Mouse (Mus musculus) gastrocnemius, postnatal 4 days (tissue): ENCODE measurements at regions not wholly inside any gene's neighbourhood (a gene's known extent, or its start where the extent isn't known, plus 50 kb on each side); places are given as distances from the start of the nearest gene placed in this dataset.

Experiments
- DNase-seq, 2 experiments: peaks; one replicate each; pipeline ENCODE4 v3.0.0; 2021 to 2022; ENCODE audit warnings: low spot score in 2 of 2, mixed read lengths in 2 of 2

DNA sequence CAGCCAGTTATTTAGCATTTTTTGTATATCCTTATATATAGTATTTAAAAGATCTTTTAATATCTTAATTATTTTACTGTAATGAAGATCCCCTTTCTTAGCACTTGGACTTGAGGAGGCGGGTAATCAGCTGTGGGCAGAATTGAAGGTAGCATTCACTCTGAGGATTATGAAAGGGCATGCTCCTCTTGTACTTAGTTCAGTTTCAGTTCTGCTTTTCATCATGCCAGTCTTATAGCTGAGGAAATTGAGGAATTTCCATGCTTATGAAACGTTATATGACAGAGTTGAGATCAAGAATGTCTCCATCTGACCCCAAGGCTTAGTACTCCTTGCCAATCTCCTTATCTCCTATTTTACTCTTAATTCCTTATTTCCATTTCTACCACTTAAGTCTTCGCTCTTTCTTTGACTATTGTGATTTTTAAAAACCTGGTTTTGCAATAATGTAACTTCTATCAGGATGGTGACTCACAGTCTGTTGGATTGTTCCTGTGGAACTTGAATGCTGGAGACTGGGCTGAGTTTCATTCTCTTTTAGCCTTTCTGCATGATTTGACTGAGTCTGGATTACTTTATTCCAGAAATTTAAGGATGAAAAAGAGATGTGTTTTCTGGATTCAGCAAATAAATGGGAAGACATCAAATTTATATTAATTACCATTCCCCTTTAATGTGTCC, 133.6 kb downstream of the Papss1 start:
- no peak for DNase-seq

DNA sequence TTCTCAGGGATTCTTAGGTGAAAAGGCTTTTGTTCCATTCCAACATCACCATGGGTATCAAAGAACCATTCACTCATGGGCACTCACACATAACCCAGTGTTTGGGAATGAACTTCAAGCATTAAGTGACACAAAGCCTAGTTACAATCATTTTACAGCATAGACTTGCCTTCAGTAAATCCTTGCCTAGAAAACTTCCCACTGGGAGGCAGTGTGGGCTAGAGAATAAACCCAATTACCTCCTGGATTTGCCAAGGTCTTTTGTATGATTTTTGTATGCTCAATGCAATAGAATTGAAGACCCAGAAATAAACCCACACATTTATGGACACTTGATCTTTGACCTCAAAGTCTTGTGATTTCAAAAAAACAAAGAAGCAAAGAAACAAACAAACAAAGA, 138.6 kb downstream of the Papss1 start:
- no peak for DNase-seq

DNA sequence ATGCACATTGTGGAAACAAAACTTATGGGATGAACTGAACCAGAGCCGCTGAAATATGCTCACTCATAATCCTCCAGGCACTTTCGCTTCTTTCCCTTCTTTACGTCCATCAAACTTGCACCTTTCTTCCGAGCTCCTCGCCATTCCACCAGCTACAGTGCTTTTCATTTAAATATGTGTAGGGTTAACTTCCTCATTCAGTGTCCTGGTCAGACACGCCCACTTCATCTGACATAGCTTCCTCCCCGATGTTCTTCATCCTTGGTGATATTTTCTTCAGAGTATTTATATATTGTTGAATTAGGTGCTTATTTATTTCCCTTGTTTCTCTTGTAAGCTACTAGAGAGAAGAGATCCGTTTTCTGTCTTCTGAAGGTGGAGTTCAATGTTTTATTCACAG, 149.0 kb downstream of the Papss1 start:
- DNase-seq, result no peak

DNA sequence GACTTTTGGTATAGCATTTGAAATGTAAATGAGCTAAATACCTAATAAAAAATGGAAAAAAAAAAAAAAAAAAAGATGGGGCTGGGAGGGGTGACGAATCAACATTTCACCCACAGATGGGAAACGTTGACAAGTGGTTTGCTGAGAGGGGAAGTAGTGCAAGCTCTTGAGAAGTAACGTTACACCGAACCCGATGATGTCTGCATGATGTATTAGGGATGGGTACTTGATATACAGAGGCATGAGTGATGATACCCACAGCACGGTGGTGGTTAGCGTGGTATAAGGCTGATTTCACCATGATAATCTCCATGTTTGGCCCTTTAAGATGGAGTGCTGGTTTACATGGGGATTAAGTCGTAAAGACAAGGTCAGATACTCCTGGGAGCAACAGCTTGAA, 154.2 kb downstream of the Papss1 start:
- DNase-seq, result no peak

DNA sequence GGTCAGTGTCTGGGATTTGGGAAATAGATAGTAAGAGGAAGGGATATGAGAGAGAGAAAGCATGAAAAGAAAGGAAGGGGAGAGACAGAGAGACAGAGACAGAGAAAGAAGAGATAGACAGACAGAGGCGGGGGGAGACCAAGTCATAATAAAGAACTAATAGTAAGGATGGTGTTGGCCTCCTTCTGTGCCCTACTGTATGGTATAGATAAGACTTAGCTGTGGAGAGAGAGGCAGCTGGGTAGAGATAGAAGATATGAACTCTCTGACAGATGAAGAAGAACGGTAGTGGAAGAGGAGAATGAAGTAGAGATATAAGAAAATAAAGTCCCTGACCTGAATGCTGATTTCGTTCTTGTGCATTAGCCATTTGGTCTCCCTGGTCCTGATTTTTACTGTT, 164.1 kb downstream of the Papss1 start:
- no peak for DNase-seq

DNA sequence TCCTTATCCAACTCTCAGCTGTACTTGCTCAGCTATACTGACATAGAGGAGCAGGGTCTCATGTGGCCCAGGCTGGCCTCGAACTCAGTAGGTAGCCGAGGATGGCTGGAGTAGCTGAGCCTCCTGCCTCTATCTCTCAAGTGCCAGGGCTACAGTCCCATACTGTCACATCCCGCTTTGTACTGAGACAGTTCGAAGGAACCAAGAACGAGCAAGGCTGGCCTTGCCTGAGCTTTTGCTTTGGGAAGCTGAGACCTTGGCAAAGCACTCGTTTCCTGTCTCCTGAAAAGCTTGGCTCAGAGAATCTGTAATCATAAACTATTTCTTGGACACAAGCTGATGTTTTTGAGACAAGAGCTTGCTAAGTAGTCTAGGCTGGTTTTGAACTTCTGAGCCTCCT, 169.7 kb downstream of the Papss1 start:
- DNase-seq, result no peak

DNA sequence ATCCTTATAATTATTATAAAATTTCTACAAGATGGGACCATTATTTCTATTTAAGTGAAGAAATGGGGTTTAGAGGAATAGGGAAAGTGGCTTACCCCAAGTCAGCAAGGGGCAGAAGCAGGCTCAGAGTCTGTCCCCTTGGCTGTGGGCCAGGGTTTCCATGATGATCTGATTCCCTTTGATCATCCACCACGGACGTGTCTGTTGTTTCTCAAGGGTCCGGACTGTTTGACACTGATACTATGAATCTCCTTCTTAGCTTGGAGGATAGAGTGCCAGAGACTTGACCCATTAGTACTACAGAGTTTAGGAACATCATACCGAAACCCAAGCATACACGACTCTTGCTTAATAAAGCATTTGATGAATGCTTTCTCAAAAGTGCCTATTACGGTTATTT, 172.9 kb downstream of the Papss1 start:
- no peak for DNase-seq

DNA sequence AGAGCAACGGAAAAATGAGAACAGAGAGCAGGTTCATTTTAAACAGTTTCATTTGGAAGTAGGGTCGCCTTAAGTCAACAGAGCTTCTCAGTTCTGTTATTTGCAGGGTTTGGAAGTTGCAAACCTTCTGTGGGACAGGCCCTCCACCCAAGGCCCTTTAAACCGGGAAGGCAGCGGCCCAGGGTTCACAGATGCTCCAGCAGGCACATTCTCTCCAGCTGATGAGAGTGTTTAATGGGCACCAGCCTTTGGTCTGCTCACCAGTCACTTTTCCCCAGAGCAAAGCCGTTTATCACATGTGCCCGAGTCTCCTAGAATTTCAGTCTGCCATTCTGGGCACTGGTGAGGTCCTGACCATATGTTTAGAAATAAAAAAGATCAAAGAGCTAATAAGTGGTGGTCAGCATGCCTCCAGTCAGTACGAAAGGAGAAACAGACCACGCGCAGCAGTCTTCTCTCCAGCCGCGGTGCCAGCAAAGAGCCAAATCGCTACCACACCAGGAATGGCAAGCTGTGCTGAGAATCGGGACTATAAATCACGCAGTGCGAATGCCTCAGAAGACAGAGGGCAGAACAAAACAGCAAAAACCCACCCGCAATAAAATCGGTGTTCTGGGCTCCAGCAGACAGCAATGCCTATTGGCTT, 173.5 kb downstream of the Papss1 start:
- DNase-seq, result no peak

DNA sequence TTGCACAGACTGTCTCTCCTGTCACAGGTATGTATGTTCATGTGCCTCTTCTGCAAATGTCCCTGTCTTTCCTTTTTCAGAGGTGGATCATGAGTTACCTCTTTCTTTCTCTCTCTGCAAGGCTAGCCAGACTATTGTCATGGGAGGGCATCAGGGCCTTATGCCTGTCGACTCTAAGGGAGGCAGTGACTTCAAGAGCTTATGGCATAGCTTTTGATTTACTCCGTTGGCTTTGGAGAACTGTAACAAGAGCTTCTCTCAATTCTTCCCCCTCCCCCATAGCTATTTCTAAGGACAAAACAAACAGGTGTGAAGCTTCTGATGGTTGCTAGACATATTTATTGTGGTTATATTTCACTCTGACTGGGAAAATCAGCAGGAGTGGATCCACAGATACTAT, 191.0 kb downstream of the Papss1 start:
- no peak for DNase-seq

DNA sequence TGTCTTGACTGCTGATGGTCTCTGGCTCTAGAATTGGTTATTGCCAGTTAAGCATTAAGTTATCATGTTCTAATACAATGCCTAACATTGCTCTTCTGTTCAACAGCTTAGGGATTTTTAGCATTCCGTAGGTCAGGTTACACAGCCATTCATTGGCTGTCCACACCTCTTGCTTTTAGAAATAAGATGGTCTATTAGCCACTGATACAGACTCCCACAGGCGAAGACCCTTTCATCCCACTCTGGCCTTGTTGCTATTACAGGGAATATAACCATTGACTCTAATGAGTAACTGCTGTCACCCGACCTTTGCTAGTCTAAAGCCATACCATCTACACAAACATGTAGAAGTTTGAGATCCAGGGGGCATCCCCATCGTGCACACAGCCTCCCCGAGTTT, 191.6 kb downstream of the Papss1 start:
- no peak for DNase-seq

DNA sequence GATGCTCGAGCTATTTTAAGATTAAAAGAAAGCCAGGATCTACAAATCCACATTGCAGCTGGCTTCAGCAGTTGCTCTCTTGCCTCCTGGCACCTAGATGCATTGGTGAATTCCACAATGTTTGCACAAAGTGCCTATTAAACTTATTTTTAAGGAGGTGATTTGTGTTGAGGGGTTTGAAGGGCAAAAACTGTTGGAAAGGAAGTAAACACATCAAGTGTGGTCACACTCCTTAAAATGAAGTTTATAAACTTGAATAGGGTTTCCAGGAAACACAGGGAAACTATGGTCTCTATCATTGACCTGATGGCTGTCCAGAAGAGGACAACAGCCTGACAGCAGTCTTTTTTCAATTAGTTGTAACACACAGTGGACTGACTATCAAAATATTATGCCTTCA, 205.4 kb downstream of the Papss1 start:
- no peak for DNase-seq

DNA sequence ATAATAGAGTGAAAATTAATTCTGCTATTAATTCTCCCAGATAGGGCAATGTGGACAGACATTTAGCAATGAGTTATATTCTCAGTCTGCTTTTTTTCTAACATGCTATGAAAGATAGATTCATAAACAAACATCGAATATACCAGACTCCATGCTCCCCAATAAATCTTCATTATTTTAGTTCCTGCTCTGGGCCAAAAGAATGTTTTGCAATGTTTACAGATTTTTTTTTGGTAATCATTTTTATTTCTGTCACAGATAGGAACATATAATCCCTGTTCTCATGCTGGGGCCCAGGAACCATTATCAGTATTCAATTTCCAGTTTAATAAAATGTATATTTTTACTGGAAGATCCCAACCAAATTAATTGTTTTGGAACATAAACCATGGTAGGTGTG, 205.9 kb downstream of the Papss1 start:
- no peak for DNase-seq

DNA sequence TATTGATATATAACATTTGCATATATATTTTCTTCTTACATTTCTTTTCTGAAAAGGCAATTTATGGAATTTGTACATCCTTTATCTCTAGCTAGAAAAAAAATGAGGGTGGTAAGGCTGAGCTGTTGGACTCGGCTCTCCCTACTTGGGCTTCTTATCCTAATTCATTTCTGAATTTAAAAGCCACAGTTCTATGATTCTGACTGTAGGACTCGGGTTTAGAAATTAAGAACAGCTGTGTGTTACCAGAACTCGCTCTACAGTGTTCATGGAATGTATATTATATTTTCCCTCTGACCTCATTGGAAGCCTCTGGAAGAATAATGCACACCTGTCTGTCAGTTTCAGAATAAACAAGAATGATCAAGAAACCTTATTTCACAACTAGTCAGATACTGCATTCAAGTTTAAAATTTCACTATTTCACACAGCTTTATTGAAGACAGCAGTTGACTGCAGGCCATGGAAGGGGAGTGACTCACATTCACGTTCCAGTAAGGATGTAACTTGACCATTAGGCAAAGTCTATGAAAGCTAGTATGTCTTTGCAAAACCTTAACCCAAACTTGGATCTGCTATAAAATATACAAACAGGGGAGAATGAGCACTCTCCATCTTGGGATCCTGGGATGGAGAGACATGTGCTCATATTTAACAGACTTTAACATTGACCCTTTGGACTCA, 207.4 kb downstream of the Papss1 start:
- DNase-seq, result no peak

DNA sequence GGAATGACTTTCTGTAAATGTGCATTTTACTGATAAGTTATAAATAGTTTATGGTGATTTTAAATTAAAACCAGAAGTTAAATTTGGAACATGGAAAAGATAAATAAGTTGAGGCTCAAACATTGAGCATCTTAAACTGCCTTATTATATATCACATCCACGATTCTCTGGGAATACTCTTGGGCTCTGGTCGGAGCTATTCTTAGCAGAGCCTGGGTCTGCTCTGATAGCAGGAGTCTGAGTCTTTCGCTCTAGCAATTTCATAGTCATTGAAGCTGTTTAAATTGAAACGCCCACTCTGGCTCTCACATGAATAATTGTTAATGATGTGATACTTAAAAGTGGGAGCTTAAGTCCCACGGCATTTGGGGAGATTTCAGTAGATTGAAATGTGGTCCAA, 208.0 kb downstream of the Papss1 start:
- DNase-seq, result no peak

DNA sequence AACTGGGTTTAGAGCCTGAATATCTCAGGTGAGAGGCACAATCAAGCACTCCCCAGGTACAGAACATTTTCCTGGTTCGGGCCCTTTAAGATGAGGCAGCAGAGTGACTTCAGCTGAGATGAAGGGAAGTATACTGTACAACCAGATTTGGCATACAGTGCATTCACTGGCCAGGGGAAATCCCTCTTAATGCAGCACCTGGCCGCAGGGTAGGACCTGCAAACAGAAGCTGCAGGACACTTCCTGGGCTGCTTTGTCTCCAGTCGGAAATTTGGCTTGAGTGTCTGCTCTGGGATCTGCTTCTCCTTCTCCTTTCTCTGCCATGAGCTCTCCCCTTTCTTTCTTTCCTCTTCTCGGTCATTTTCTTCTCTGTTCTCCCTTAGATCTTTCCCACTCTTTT, 210.9 kb downstream of the Papss1 start:
- no peak for DNase-seq

DNA sequence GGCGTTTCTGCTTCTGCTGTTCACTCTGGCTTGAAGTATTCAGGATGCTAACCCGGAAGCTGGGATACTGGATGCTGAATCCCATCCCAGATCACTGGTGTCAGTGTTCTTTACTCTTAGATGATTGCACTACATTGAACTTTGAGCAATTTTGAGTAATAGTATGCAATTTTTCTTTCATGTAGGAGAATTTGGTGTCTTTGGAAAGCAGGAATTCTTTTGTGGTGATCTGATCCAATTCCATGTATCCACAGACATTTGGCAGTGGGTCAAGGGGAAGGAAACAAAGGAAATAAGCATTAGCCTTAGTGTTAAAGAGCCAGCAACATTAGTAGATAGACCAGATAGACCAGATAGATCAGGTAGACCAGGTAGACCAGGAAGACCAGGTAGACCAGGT, 212.1 kb downstream of the Papss1 start:
- no peak for DNase-seq

DNA sequence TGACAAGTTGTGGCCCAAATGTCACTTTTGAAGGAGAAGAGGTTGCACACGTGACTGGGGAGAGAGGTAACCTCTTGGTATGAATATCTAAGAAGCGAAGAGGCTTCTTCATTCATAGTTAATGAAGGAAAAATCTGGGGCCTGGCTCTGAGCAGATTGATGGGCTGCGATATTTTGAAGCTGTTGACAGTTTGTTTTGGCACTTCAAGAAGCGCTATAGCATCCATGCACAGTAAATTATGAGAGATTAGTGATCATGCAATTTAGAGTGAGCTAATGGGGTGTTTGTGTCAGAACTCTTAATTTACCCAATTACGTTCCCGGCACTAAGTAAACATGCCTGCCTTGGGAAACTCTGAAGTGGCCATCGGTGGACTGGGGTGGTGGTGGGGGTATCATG, 215.2 kb downstream of the Papss1 start:
- no peak for DNase-seq

DNA sequence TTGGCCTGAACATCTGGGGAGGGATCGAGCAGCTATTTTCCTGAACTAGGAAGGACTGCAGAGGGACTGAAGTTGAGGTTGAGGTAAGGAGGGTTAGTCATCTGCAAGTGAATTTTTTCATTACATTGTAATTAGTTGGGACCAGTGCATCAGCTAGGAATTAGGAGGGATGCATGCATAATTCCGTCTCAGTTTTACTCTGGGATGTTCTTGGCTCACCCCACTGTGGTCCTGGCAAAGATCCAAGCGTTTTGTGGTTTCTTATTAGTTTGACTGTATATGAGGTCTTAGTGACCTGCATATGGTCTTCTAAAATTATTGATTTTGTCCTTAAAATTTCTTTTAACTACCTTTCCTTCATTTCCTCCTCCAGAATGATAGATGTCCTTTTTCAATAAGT, 221.0 kb downstream of the Papss1 start:
- peak in 1 of 2 experiments; percentile 10 for DNase-seq

DNA sequence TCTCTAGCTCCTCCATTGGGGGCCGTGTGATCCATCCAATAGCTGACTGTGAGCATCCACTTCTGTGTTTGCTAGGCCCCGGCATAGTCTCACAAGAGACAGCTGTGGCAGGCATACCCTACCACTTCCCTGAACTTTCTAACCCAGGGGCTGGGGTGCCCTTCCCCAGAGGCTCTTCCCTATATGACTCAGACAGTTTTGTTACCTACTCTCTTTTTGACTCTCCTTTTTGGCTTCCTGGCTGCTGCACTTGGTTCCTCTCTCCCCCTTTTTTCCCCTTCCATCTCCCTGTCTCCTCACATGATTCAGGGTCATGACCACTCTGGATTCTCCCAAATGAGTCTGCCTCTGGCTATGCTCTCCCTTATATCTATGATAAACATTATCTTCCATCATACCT, 223.8 kb downstream of the Papss1 start:
- DNase-seq, result no peak

DNA sequence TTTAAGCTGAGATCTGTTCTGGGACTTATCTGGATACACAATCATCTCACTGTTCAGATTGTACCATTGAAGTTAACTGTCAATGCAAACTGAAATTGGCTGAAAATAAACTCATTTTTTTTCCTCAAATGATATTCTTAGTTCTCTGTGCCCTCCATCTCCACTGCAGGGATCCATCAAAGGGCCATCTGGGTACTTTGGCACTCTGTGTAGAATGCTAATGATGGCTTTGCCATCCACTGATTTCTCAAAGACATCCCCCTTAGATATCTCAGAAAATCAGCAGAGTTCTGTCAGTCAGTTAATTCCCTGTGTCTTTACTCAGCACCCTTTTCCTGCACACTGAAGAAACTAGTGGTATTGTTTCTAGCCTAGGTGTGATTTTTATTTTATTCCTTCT, 224.6 kb downstream of the Papss1 start:
- DNase-seq, result no peak

DNA sequence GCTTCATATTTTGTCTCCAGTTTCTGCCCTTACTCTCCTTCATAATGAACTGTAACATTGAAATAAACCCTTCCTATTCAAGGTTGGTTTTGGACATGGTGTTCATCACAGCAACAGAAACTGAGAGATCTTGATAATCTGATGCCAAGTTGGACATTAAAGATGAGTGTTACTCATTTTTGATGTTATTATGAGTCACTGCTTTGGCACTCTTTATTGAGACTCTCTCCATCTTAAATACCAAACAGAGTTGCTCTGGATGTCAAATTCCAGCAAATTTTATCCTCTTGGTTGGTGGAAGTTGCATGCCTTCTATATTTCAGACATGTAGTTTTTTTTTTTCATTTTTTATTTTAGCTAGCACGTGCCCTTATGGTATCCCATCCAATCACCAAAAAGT, 229.5 kb downstream of the Papss1 start:
- DNase-seq, result no peak

DNA sequence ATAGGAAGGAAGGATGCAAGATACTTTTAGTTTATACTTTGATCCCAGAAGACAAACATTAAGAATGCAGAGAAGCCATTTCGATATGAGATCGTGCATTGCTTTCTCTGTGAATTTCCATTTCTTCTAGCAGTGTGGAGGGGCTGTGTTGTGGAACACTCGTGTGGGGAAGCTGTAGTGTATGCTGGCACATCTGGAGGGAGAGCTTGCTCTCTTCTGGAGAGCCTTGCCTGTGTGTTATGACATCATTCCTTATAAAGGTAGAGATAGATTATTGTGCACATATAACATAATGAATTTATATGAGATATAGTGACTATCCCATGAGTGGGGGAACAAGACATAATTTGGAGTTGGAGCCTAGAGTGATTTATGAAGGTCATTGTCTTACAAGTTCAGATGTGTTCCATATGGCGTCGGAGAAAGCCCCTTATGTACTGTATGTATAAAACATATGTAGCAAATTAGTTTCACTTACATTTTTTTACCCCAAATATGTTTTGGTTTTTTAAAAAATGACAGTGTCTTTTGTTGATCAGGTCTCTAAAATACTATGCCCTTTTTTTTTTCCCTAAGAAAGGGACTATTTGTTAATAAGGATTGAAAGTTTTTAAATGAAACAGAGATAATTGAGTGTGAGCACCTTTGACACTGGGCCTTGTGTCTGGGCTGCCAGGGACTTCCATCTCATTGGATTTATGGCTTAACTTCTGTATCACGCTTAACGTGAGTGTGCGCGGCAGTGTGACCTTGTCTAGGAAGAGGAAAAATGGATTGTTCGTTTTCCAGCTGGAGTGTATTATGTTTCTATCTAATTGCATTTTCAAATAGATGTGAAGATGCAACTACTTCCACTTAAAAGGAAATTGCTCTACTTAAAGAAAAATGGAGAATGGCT, 230.8 kb downstream of the Papss1 start:
- DNase-seq, result no peak
